Mouse (Mus musculus) midbrain, postnatal 0 days (tissue): ENCODE results near the gene Tgfbr3. TPM values are rescaled to one million over a fixed set of nuclear protein-coding genes. Genes with fewer than 3 reads are reported as not detected.

ENCODE experiments used
- ATAC-seq: fragments of 200-750 bp; cut with Nextera tagmentation; 2 replicates; pipeline ENCODE4 v1.8.0; 2017; ENCODE audit warnings: moderate number of reproducible peaks, mild to moderate bottlenecking, moderate TSS enrichment, moderate library complexity; ENCODE audit not compliant: low FRiP score
- DNase-seq: peaks from one replicate; pipeline ENCODE4 v3.0.0-alpha.2; 2015; ENCODE audit warnings: low spot score
- H3K27ac ChIP-seq: fragments of 300-500 bp; sonication (generic); 2 replicates; pipeline ENCODE4 v1.5.1; 2014; ENCODE audit warnings: low read depth, mild to moderate bottlenecking, low read length, mixed read lengths
- H3K27me3 ChIP-seq: fragments of 300-500 bp; sonication (generic); 2 replicates; pipeline ENCODE4 v1.6.1; 2014; ENCODE audit warnings: low read length, control low read depth, mixed read lengths; ENCODE audit not compliant: insufficient read depth
- H3K36me3 ChIP-seq: fragments of 300-500 bp; sonication (generic); 2 replicates; pipeline ENCODE4 v1.6.1; 2014; ENCODE audit warnings: low read length, control low read depth, mixed read lengths; ENCODE audit not compliant: insufficient read depth
- H3K4me1 ChIP-seq: fragments of 300-500 bp; sonication (generic); 2 replicates; pipeline ENCODE4 v1.6.1; 2014; ENCODE audit warnings: mild to moderate bottlenecking, control low read depth, antibody characterized with exemption, low read length, mixed read lengths; ENCODE audit not compliant: insufficient read depth
- H3K4me2 ChIP-seq: fragments of 300-500 bp; sonication (generic); 2 replicates; pipeline ENCODE4 v1.6.1; 2014; ENCODE audit warnings: low read depth, mild to moderate bottlenecking, low read length, mixed read lengths; ENCODE audit not compliant: poor library complexity, severe bottlenecking
- H3K4me3 ChIP-seq: fragments of 300-500 bp; sonication (generic); 2 replicates; pipeline ENCODE4 v1.5.1; 2014; ENCODE audit warnings: low read depth, mild to moderate bottlenecking, low read length, moderate library complexity
- H3K9ac ChIP-seq: fragments of 300-500 bp; sonication (generic); replicated peaks from 2 replicates; pipeline ENCODE4 v1.6.1; 2014; ENCODE audit warnings: mild to moderate bottlenecking, low read length, moderate library complexity, mixed read lengths; ENCODE audit not compliant: poor library complexity, severe bottlenecking
- H3K9me3 ChIP-seq: fragments of 300-500 bp; sonication (generic); 2 replicates; pipeline ENCODE4 v1.6.1; 2016; ENCODE audit warnings: low read length, control low read depth
- CTCF ChIP-seq: IDR thresholded peaks from 2 replicates; pipeline ENCODE4 v1.5.1; 2016; ENCODE audit warnings: antibody characterized with exemption, mild to moderate bottlenecking
- WGBS: fragments of 180-500 bp; shearing (Covaris S2); extraction: QIAGEN DNeasy Blood & Tissue Kit; methylation state at CpG from one replicate; pipeline ENCODE4 v1.1.7; 2014; 5-methylcytosine and 5-hydroxymethylcytosine counted together
- polyA plus RNA-seq: library from polyadenylated mRNA; unstranded; fragments of >200 nt; fragmentation: Nextera tagmentation; extraction: Ambion mirVana; gene quantifications from 2 replicates; pipeline ENCODE4 v1.2.1, GENCODE M21; 2015
- total RNA-seq: library from RNA; depleted of rRNA; stranded (reverse); fragments of >200 nt; gene quantifications from 2 replicates; pipeline ENCODE4 v1.2.3, GENCODE M21; 2014

Tgfbr3 gene
- total and polyA plus RNA-seq, 2 experiments from 2014 or later, result 4.0 to 13.8 TPM

GRCm38 (mm10) chr5:107268121-107269005, 21.1 kb downstream of the Tgfbr3 start:
- WGBS, result 41% methylated on average over 16 of the region's 16 CpGs
- H3K4me2 ChIP-seq, result no peak overlapping the region
- no peaks in the 10 kb centered on the region; the same call in 1 of the 2 replicates for H3K27me3 ChIP-seq
- no peaks in the 10 kb centered on the region for H3K36me3 ChIP-seq
- no peaks in the 10 kb centered on the region for H3K9me3 ChIP-seq
- TF ChIP-seq CTCF, result no peak
- H3K4me3 ChIP-seq, result no peak overlapping the region
- H3K9ac ChIP-seq, result no peak overlapping the region
- DNase-seq, result no peak
- H3K4me1 ChIP-seq, result no peaks in the 10 kb centered on the region
- no peak overlapping the region for H3K27ac ChIP-seq
- ATAC-seq, result no peak

GRCm38 (mm10) chr5:107266566-107266965, 22.9 kb downstream of the Tgfbr3 start:
- Histone ChIP-seq H3K4me2 (no peak overlapping the region), H3K9me3 (no peaks in the 10 kb centered on the region), H3K4me3 (no peak overlapping the region), H3K4me1 (no peaks in the 10 kb centered on the region), H3K9ac (no peak overlapping the region), H3K36me3 (no peaks in the 10 kb centered on the region), H3K27me3 (no peaks in the 10 kb centered on the region; the same call in 1 of the 2 replicates), H3K27ac (no peak overlapping the region)
- TF ChIP-seq CTCF, result no peak
- DNase-seq, result no peak
- ATAC-seq, result no peak
- WGBS, result 88% methylated on average over 3 of the region's 3 CpGs

DNA sequence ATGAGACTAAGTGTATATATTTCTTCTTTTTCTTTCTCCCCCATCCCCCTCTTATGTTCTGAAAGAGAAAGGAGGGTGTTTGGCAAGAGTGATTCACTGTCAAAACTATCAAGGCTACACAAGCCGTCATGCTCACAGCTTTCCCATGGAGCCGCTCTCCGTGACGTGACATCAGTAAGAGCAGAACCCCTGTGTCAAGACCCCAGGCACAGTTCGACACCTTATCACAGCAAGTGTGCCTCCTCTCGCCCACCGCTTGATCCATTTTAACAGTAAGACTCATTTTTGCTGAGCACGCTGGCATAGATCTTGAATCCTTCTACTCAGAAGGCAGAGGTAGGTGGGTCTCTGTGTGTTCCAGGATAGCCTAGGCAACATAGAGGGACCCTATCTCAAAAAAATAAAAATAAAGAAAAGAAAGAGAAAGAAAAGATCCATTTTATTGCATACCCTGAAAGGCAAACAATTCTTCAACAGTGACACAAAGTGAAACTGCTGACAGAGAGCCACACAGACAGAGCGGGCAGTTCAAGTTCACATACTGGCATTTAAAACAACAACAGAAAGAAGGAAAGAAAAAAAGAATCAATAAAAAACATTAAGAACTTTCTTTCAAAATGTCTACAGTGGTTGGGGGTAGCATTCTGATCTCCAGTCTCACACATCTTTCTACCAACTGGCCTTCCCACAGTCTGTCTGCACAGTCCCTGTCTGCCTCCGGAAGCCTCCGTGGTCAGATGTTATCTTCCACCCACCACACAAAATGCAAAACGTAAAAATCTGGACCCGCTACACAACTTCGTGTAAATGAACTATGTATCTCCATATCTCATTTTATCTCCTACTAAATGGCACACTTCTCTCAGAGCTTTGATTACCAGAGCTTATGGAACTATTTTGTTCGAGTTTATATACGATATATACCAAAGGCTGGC, 24.7 kb downstream of the Tgfbr3 start:
- DNase-seq (no peak), ATAC-seq (no peak)
- Histone ChIP-seq H3K4me3 (no peak overlapping the region), H3K36me3 (no peaks in the 10 kb centered on the region), H3K9ac (no peak overlapping the region), H3K27ac (no peak overlapping the region), H3K9me3 (no peaks in the 10 kb centered on the region), H3K27me3 (no peaks in the 10 kb centered on the region; the same call in 1 of the 2 replicates), H3K4me2 (no peak overlapping the region), H3K4me1 (no peaks in the 10 kb centered on the region)
- WGBS, result 94% methylated on average over 16 of the region's 16 CpGs
- TF ChIP-seq CTCF, result no peak

DNA sequence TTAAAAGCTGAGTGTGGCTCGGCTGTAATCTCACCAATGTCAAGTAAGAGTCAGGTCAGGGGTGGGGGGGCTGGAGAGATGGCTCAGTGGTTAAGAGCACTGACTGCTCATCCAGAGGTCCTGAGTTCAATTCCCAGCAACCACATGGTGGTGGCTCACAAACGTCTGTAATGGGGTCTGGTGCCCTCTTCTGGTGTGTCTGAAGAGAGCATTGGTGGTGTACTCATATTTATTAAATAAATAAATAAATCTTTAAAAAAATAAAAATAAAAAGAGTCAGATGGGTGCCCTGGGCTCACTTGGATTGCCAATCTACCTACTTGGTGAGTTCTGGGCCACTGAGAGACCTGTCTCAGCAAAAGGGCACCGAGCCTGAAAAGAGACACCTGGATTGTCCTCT, 25.6 kb downstream of the Tgfbr3 start:
- no peak overlapping the region for H3K4me2 ChIP-seq
- H3K4me3 ChIP-seq, result no peak overlapping the region
- H3K36me3 ChIP-seq, result no peaks in the 10 kb centered on the region
- no peak overlapping the region for H3K9ac ChIP-seq
- WGBS, result 88% methylated on average over 3 of the region's 3 CpGs
- no peak for ATAC-seq
- DNase-seq, result no peak
- no peaks in the 10 kb centered on the region; the same call in 1 of the 2 replicates for H3K27me3 ChIP-seq
- H3K4me1 ChIP-seq, result no peaks in the 10 kb centered on the region
- H3K27ac ChIP-seq, result no peak overlapping the region
- TF ChIP-seq CTCF, result 0 out of 2 replicates have a peak, but pooled peaks have one; percentile 1
- H3K9me3 ChIP-seq, result no peaks in the 10 kb centered on the region

DNA sequence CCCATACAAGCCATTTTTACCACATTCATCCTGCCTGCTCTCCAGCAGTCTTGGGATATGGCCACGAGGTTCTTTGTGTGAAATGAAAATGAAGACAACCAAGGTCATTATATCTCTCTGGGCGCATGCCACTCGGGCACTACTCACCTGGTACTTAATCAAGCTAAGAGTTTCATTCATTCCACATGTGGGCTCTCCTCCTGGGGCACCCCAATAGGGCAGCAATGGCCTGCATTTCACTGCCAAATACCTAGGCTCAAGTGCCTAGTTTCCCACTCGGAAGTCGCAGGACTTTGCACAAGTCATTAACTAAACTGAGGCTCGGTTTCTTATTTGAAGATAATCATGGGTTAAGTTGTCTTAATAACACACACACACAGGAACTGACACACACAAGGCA, 27.5 kb downstream of the Tgfbr3 start:
- H3K4me3 ChIP-seq, result no peak overlapping the region
- H3K9ac ChIP-seq, result no peak overlapping the region
- H3K36me3 ChIP-seq, result no peaks in the 10 kb centered on the region
- DNase-seq (no peak), ATAC-seq (no peak)
- TF ChIP-seq CTCF, result no peak
- H3K4me2 ChIP-seq, result no peak overlapping the region
- 80% methylated on average over 6 of the region's 6 CpGs for WGBS
- no peaks in the 10 kb centered on the region for H3K4me1 ChIP-seq
- H3K27me3 ChIP-seq, result no peaks in the 10 kb centered on the region
- no peak overlapping the region for H3K27ac ChIP-seq
- H3K9me3 ChIP-seq, result no peaks in the 10 kb centered on the region
